Mouse (Mus musculus): ENCODE measurements around the gene Gm49380.
A peak's percentile ranks its signal among the peaks of the same experiment; 100 is the strongest.
"Not testable (repeated sequence)": the region's sequence is repeated elsewhere in the genome, so short reads cannot be mapped to it uniquely, and the experiment has no call there.

The Gm49380 gene

GRCm38 (mm10) chr9:44125026-44125425 lies 11.7 kb upstream of the Gm49380 start:
- no peak for DNase-seq (ENCODE audit: low spot score in 2 of 2)

GRCm38 (mm10) chr9:44124317-44124716 lies 11.0 kb upstream of the Gm49380 start:
- no peak for DNase-seq (ENCODE audit: low spot score in 2 of 2)

DNA sequence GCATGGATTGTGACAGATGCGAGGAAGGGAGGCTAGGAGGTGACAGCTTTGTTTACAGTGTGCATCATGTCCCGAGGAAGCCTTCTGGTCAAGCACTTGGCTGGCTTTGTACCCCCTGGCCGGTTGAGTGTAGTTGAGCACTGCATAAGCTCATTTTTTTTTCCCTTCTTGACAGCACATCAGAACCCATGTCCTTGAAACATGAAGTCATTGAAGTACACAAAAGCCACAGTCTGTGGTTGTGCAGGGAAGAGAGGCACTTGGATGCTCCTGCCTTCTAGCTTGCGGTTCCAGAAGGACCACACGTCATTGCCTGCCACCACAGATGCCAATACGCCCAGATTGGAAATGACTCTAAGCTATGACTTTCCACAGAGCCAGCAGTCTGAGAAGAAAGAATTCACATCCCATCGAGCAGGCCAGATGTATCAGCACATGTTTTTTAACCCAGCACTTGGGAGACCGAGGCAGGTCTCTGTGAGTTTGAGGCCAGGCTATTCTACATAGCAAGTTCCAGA lies 6.7 kb upstream of the Gm49380 start:
- DNase-seq (ENCODE audit: low spot score in 2 of 2): no peak

DNA sequence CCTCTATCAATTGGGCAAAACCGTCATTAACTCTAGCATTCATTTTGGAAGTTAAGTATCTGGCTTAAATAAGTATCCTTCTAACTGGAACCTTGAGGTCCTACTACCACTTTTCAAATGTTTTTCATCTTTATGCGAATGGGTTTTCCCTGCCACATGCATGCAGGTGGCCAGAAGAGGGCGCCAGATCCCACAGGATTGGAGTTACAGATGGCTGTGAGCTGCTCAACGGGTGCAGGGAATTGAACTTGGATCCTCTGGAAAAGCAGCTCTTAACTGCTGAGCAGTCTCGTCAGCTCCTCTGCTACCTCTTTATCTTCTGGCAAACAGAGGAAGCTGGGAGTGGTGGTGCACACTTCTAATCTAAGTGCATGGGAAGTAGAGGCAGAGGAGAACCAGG lies 5.7 kb upstream of the Gm49380 start:
- DNase-seq (ENCODE audit: low spot score in 2 of 2): no peak

DNA sequence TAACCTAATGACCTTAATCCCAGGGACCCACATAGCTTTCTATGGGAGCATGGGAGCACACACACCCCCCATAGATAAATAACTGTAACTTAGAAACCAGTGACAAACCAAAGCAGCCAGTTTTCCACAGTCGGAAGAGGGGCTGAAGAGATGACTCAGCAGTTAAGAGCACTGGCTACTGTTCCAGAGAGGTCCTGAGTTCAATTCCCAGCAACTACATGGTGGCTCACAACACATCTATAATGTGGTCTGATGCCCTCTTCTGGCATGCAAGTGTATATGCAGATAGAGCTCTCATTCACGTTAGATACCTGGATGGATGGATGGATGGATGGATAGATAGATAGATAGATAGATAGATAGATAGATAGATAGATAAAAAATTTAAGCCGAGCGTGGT lies 2.9 kb upstream of the Gm49380 start:
- DNase-seq (ENCODE audit: low spot score in 2 of 2): no peak

GRCm38 (mm10) chr9:44115599-44115998 lies 2.3 kb upstream of the Gm49380 start:
- DNase-seq (ENCODE audit: low spot score in 2 of 2): no peak

GRCm38 (mm10) chr9:44114453-44114852 lies 1.2 kb upstream of the Gm49380 start:
- DNase-seq (ENCODE audit: low spot score in 2 of 2): no peak

DNA sequence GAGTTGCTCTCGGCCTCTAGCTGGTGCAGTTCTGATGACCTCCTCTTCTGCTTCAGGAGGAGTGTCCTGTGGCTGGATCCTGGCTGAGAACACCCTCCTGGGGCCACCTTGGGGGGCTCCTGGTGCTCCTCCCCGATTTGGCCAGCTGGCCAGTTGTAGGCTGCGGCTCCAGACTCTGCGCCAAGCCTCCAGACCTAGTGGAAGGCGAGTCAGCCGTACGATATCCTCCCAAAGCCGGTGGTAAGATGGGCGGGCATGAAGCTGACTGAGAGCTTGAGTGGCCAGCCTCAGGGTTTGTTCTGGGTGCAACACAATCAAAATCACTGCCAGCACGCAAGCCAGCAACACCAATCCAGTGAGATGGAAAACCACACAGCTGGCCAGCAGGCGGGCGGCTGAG lies 1.4 kb downstream of the Gm49380 start:
- not testable (repeated sequence) for DNase-seq (ENCODE audit: low spot score in 2 of 2)

DNA sequence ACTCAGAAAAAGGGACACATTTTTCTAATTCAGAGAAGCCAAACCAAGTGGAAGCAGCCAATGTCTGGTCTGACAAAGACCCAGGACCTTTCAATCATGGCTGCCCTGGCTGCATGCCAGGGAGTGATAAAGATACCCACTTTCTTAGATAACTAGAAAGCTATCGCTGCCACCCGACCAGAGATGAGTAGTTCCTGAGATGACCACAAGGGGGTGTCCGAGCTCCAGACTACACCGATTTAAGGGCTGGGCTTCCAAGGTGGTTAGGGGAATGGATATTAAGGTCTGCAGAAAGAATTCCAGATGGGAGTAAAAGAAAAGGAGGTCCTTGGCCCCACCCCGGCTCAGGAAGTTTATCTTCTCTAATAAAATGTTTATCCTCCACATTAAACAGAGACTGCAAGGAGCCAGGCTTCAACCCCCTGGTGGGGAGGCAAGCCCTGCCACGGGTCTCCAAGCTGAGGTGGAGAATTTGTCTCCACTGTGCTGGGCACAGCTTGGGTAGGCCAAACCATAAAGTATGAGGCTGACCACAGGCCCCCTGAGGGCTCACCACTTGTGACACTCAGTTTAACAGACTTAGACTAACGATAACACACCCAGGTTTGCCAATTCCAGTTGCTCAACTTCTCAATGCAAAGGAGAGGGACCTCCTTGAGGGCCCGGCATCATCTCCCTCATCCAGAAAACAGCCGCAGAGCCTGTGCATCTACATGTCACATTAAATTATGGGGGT lies 3.8 kb downstream of the Gm49380 start:
- DNase-seq (ENCODE audit: low spot score in 2 of 2): peak; percentile 85 to 87

GRCm38 (mm10) chr9:44108269-44109055 lies 4.8 kb downstream of the Gm49380 start:
- DNase-seq (ENCODE audit: low spot score in 2 of 2): no peak

- DNase-seq (ENCODE audit: low spot score in 2 of 2): peak in 1 of 2 experiments; percentile 67
Observed at GRCm38 (mm10) chr9:44107557-44108179, 5.6 kb downstream of the Gm49380 start.

DNA sequence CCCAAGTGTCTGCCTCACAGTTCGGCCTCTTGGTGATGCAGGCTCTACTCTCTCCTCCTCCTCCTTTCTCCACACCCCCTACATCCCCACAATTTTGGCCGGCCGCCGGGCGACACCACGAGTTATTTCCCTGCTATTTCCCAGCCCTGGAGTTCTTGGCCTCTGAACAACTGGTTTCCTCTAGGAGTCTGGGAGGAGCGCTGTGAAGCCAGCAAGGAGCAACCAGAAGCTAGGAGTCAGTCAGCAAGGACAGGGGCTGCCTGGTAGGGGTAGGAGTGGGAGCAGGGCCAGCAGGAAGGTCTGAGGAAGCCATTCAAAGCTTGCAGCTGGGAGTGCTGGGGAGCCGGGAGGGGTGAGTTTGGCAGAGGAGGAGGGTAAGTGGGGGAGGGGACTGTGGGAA lies 6.2 kb downstream of the Gm49380 start, which contains the start of gene C1qtnf5:
TSS of gene C1qtnf5 (plus strand) at position 136 of the 400 bp plus-strand sequence.
- DNase-seq (ENCODE audit: low spot score in 2 of 2): peak; percentile 91

GRCm38 (mm10) chr9:44106596-44106995 lies 6.7 kb downstream of the Gm49380 start:
- DNase-seq (ENCODE audit: low spot score in 2 of 2): no peak

DNA sequence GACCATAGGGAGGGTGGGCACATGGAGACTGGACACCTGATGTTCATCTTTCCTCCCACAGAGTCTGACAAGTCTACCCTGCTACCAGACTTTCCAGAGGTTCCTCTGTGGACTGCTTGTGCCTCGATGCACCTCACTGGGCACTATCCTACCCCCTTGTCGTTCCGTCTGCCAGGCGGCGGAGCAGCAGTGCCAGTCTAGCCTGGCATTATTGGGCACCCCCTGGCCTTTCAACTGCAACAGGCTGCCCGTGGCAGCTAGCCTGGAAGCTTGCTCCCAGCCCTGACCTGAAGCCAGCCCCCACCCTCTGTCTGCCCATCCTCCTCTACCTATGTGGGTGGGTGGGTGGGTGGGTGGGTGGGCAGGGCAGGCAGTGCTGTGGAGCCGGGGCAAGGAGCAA lies 7.1 kb downstream of the Gm49380 start:
- no peak for DNase-seq (ENCODE audit: low spot score in 2 of 2)

DNA sequence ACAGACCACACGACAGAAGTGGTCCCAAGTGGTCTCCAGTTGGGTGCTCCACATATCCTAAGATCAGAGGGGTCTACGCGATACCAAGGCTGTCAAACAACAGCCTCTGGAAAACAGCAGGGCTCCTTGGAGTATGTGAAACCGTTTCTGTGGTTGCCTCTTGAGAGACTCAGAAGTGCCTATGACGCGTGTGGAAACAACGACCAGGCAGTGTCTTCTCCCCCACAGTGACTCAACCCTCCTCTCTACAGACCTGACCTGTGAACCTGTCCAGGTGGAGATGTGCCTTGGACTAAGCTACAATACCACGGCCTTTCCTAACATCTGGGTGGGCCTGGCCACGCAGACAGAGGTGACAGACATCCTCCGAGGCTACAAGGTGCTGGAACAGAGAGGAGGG lies 7.5 kb downstream of the Gm49380 start:
- no peak for DNase-seq (ENCODE audit: low spot score in 2 of 2)

GRCm38 (mm10) chr9:44104881-44105280 lies 8.4 kb downstream of the Gm49380 start:
- no peak for DNase-seq (ENCODE audit: low spot score in 2 of 2)

- DNase-seq (ENCODE audit: low spot score in 2 of 2): no peak
Observed at GRCm38 (mm10) chr9:44101490-44101889, 11.8 kb downstream of the Gm49380 start, which contains the start of gene Mfrp. Gene Mfrp, plus strand, starts transcription at chr9:44101729.

- DNase-seq (ENCODE audit: low spot score in 2 of 2): peak; percentile 72 to 85
Observed at GRCm38 (mm10) chr9:44096536-44096935, 16.8 kb downstream of the Gm49380 start.

- DNase-seq (ENCODE audit: low spot score in 2 of 2): no peak
Observed at GRCm38 (mm10) chr9:44095781-44096180, 17.5 kb downstream of the Gm49380 start.

- no peak for DNase-seq (ENCODE audit: low spot score in 2 of 2)
Observed at GRCm38 (mm10) chr9:44094737-44095136, 18.6 kb downstream of the Gm49380 start.

GRCm38 (mm10) chr9:44093612-44094503 lies 19.4 kb downstream of the Gm49380 start:
- DNase-seq (ENCODE audit: low spot score in 2 of 2): peak; percentile 81 to 84
